Mouse (Mus musculus) cerebellum, adult 11 months (tissue): ENCODE data around the gene Bloc1s5.

Experiments
- DNase-seq: peaks from one replicate; pipeline ENCODE4 v3.0.0; 2022

Gene Bloc1s5

GRCm38 (mm10) chr13:38554210-38554609, 80.7 kb downstream of the Bloc1s5 start:
- DNase-seq: no peak

DNA sequence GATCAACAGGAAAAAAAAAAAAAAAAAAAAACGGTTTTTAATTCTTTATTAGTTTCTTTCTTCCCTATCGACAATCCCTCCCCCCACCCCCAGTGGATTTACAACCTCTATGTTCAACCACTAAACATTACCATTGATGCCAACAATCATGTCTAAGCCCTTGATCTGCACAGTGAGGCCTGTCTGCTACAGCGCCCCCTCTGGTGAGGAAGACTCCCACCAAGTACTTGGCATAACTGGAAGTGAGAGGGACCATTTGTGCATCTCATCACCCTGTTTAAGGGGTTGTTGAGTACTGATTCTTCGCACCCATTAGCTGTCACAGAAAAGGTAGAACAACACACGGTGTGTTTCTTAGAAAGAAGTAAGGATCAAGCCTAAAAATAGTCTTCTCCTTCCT, 86.2 kb downstream of the Bloc1s5 start:
- no peak for DNase-seq

GRCm38 (mm10) chr13:38547717-38548116, 87.2 kb downstream of the Bloc1s5 start:
- DNase-seq: no peak

DNA sequence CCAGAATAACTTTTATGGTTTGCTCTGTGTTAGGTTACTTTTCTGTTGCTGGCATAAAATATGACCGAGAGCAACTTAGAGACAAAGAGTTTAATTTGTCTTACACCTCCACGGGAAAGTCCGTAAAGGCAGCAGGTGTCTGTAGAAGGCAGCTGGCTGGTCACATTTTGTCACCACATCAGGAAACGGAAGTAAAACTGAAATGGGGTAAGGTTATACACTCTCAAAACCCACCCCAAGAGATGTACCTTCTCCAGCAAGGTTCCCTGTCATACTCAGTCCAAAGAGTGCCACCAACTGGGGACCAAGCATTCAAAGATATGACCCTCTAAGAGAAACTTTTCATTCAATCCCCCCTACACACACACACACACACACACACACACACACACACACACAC, 88.2 kb downstream of the Bloc1s5 start:
- DNase-seq: no peak

GRCm38 (mm10) chr13:38545460-38545859, 89.4 kb downstream of the Bloc1s5 start:
- no peak for DNase-seq

DNA sequence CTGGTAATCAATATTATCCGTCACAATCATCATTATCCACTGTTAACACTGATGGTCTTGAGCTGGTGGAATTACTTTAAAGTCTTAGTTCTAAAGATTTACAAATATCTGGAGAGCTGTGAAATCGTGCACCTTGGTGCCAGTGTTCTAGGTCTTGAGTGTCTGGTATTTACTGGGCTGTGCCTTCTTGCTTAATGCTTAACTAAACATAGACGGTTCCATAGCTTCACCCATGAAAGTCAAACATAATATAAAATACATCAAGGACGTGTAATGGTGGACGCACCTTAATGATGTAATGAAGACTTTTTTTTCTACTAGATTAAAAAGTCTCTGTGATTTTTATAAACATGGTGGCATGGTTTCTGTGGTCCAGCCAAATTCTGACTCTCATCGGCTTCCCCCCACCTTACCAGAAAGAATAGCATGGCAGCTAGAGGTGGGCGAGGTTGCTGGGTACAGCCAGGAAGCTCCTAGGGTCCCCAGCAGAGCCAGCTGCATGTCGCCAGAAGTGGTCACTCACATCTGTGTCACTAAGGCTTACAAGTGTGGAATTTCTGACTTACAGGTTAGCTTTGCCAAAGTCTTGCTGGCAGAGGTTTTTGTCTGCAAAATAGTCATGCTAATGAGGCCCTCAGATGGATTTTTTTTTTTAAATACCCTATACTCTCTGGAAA, 90.0 kb downstream of the Bloc1s5 start:
- no peak for DNase-seq

GRCm38 (mm10) chr13:38543455-38544125, 91.3 kb downstream of the Bloc1s5 start:
- DNase-seq: no peak
